Mouse (Mus musculus): ENCODE results near the gene Slc7a11. TPM values are rescaled to one million over a fixed set of nuclear protein-coding genes. Genes with fewer than 3 reads are reported as not detected.

Gene Slc7a11
- polyA plus RNA-seq, 1 experiment, result 2.1 TPM

DNA sequence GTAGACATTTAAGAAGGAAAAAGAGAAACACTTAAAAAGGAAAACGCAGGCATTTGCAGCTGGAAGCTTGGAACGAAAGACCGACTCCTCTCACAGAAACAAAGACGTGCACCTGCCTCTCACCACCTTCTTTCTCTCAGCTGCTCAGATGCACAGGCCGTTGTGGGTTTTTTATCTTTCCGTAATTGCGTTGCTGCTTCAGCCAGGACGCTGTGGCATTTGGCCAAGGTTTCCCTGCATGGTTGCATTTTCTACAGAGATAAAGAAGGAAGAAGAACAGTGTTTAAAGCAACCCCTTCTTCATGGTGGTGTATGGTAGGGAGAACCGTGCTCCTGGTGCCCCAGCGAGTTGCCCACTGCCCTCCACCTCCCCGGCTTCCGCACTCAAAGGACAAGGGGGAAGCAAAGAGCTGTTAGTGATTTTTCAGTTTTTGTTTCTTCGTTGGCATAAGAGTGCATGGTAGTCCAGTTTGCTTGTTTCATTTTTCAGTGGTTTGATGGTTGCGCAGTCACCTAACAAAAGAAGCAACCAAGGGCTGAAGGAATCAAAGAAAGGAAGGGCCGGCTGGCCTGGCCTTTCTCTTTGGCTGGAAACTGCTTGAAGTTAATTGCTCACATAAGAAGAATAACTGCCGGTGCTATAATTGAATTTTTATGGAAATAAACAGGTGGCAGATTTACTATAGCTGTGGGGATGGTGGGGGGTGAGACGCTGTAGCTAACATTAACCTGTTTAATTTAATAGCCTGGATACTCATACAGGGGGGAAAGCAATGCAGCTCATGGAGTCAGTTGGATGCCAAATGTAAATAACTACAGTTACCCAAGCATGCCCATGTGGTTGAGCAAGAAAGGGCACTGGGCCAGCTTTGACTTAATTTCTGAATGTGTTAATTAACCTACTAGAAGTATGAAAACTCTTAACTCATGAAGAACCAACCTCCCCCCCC lies 143.1 kb downstream of the Slc7a11 start:
- H3K4me3 ChIP-seq (replicated peaks; ENCODE audit: extremely low read depth, low read depth, low read length), result no peak overlapping the region
- 85% methylated on average over 17 of the region's 17 CpGs for WGBS
- TF ChIP-seq CTCF (IDR thresholded peaks at IDR 0.05; ENCODE audit: insufficient read depth, low read length), result no peak
- no peak for TF ChIP-seq POLR2A (IDR thresholded peaks at IDR 0.05; ENCODE audit: borderline replicate concordance, extremely low read depth, low read depth, low read length)
- H3K4me1 ChIP-seq (ENCODE audit: control insufficient read depth, insufficient read depth, low read length), result no peaks in the 10 kb centered on the region
- DNase-seq, result no peak

DNA sequence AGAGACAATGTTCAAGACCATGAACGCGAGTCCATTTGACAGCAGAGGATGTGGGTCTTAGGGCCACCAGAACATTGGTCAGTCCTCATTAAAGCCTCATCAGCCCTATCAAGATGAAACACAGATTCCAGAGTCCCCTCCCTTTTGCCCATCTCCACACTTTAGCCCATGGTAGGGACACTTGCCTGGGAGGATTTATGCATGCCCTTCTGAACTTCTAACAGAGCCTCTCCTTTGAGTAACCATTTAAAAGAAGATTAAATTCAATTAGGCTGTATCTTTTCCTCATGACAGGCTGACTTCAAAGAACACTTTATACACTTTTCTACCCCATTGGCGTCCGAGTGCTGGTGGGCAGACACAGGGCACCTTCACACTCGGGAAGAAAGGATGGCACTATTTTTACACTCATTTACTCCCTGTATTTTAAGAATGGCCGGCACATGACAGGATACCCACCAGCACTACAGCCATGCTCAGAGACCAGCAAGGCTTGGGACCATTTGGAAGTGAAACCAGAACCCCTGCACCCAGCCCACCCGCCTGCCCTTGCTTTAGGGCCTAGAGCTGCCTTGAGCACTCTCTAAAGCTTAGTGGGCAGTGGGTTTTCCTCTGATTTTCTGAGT lies 144.9 kb downstream of the Slc7a11 start:
- WGBS, result 77% methylated on average over 7 of the region's 7 CpGs
- no peak for DNase-seq
- TF ChIP-seq POLR2A (IDR thresholded peaks at IDR 0.05; ENCODE audit: borderline replicate concordance, extremely low read depth, low read depth, low read length), result no peak
- TF ChIP-seq CTCF (IDR thresholded peaks at IDR 0.05; ENCODE audit: insufficient read depth, low read length), result no peak
- no peak overlapping the region for H3K4me3 ChIP-seq (replicated peaks; ENCODE audit: extremely low read depth, low read depth, low read length)
- H3K4me1 ChIP-seq (ENCODE audit: control insufficient read depth, insufficient read depth, low read length), result no peaks in the 10 kb centered on the region

DNA sequence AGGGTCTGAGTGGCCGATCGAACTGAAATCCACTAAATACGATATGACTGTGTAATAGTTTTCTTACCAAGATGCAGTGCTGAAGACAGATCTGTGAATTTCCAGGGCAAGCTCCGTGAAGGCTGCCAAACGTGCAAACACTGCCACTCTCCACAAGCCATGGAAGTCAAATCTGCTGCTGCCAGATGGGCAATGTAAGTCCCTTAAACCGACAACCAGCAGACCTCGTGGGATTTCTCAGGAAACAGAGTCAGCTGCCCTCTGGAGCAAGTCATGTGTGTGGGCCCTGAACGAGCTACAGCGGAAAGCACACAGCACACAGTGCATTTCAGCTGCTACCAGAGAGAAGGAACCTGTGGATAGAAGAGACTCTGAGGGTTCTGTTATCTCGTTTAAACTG lies 146.5 kb downstream of the Slc7a11 start:
- no peaks in the 10 kb centered on the region for H3K4me1 ChIP-seq (ENCODE audit: control insufficient read depth, insufficient read depth, low read length)
- DNase-seq, result no peak
- WGBS, result 60% methylated on average over 10 of the region's 10 CpGs
- H3K4me3 ChIP-seq (replicated peaks; ENCODE audit: extremely low read depth, low read depth, low read length), result no peak overlapping the region
- TF ChIP-seq CTCF (IDR thresholded peaks at IDR 0.05; ENCODE audit: insufficient read depth, low read length), result no peak
- TF ChIP-seq POLR2A (IDR thresholded peaks at IDR 0.05; ENCODE audit: borderline replicate concordance, extremely low read depth, low read depth, low read length), result no peak

DNA sequence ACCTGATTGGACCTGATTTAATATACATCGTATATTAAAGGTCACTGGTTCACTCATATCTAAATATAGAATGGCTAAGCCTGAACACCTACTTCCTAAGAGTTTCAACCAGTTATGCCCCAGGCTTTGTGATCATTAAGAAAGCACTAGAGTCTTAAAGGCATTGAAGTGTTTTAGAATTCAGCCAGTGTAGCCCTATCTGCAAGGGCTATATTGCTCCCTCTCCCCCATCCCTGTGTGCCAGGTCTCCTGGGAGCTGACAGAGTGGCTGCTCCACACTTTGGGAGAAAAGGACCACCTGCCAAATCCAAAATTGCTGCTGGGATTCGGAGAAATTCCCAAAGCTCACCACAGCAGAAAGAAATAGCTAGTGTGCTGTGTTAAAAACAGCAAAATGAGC lies 168.4 kb downstream of the Slc7a11 start:
- Histone ChIP-seq H3K4me1 (ENCODE audit: control insufficient read depth, insufficient read depth, low read length) (no peaks in the 10 kb centered on the region), H3K4me3 (replicated peaks; ENCODE audit: extremely low read depth, low read depth, low read length) (no peak overlapping the region)
- no peak for TF ChIP-seq POLR2A (IDR thresholded peaks at IDR 0.05; ENCODE audit: borderline replicate concordance, extremely low read depth, low read depth, low read length)
- no peak for TF ChIP-seq CTCF (IDR thresholded peaks at IDR 0.05; ENCODE audit: insufficient read depth, low read length)
- no peak for DNase-seq
- 68% methylated on average over 2 of the region's 2 CpGs for WGBS

DNA sequence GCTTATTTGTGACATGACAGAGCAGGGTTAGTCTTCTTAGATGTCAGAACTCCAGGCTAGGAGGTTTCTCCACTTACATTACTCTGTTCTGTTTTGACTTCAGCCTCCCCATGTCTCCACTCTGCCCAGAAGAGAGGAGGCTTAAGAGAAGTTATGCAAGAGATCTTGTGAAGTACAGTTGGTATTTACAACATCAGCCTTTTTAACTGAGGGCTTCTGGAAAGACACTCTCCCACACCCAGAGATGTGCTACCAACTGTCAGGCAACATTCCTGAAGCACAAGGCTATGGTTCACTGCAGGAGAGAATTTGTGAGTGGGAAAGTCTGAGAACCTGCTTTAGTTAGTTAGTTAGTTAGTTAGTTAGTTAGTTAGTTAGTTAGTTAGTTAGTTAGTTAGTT lies 171.2 kb downstream of the Slc7a11 start:
- Histone ChIP-seq H3K4me1 (ENCODE audit: control insufficient read depth, insufficient read depth, low read length) (no peaks in the 10 kb centered on the region), H3K4me3 (replicated peaks; ENCODE audit: extremely low read depth, low read depth, low read length) (no peak overlapping the region)
- no peak for TF ChIP-seq CTCF (IDR thresholded peaks at IDR 0.05; ENCODE audit: insufficient read depth, low read length)
- no peak for TF ChIP-seq POLR2A (IDR thresholded peaks at IDR 0.05; ENCODE audit: borderline replicate concordance, extremely low read depth, low read depth, low read length)
- no peak for DNase-seq

DNA sequence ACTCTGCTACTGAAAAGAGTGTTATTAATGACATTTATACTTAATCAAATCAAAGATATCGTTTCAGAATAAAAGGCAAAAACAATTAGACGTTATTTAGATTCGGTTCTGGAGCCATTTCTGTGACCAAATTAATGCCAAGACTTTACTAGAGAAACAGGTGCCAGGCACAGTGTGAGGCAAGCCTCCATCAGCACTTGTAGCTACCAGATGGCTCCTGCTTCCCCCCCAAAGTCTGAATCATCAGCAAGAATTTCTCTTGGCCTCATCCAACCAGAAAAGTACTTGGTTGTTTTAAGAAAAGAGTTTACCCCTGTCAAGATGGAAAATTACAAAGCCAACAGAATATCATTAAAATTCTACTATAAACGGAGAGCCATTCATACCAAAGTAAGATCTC lies 173.7 kb downstream of the Slc7a11 start:
- no peak for DNase-seq
- WGBS, result 80% methylated on average over 4 of the region's 4 CpGs
- no peaks in the 10 kb centered on the region for H3K4me1 ChIP-seq (ENCODE audit: control insufficient read depth, insufficient read depth, low read length)
- TF ChIP-seq CTCF (IDR thresholded peaks at IDR 0.05; ENCODE audit: insufficient read depth, low read length), result no peak
- no peak for TF ChIP-seq POLR2A (IDR thresholded peaks at IDR 0.05; ENCODE audit: borderline replicate concordance, extremely low read depth, low read depth, low read length)
- no peak overlapping the region for H3K4me3 ChIP-seq (replicated peaks; ENCODE audit: extremely low read depth, low read depth, low read length)

DNA sequence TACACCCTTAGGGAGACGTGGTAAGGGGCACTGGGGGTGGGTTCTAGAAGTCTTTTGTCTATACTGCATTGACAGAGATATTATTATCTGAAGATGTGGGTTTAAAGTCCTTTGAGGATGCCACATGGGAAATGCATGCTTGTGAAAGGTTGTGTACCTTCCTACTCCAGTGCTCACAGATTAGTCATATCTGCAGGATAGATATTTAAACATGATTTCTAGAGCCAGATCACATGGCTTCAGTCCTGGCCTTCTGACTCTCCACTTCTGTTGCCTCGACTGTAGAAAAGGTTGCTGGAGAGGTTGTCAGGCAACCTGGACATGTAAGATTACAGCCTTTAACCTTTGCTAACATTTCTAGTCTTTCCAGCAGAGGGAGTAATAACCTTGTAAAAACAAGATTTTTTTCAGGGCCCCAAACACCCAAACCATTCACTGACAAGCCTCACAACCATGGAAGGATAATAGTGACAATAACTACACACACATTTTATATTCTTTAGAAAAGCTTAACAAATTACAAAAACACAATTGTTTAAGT lies 180.8 kb downstream of the Slc7a11 start:
- no peak for TF ChIP-seq CTCF (IDR thresholded peaks at IDR 0.05; ENCODE audit: insufficient read depth, low read length)
- TF ChIP-seq POLR2A (IDR thresholded peaks at IDR 0.05; ENCODE audit: borderline replicate concordance, extremely low read depth, low read depth, low read length), result no peak
- no peaks in the 10 kb centered on the region for H3K4me1 ChIP-seq (ENCODE audit: control insufficient read depth, insufficient read depth, low read length)
- WGBS, result 29% methylated on average over 2 of the region's 2 CpGs
- no peak overlapping the region for H3K4me3 ChIP-seq (replicated peaks; ENCODE audit: extremely low read depth, low read depth, low read length)
- DNase-seq, result no peak

DNA sequence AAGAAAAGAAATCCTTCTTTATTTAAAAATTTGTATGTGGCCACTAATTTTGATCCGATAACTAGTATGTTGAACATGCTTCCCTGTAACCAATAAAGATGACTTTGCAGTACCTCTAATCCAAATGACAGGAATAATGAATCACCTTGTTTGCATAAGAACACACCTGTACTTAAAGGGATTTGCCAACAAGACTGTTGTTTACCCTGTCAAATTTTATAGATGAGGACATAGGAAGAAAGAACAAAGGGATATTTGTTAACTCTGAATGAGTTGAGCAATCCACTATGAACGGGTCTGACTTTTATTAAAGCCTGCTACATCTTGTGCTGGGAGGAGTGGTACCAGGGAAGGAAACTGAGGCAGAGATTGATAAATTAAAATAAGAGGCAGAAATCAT lies 181.3 kb downstream of the Slc7a11 start:
- H3K4me3 ChIP-seq (replicated peaks; ENCODE audit: extremely low read depth, low read depth, low read length), result no peak overlapping the region
- 49% methylated on average over 2 of the region's 2 CpGs for WGBS
- no peak for DNase-seq
- TF ChIP-seq CTCF (IDR thresholded peaks at IDR 0.05; ENCODE audit: insufficient read depth, low read length) (no peak), POLR2A (IDR thresholded peaks at IDR 0.05; ENCODE audit: borderline replicate concordance, extremely low read depth, low read depth, low read length) (no peak)
- no peaks in the 10 kb centered on the region for H3K4me1 ChIP-seq (ENCODE audit: control insufficient read depth, insufficient read depth, low read length)

DNA sequence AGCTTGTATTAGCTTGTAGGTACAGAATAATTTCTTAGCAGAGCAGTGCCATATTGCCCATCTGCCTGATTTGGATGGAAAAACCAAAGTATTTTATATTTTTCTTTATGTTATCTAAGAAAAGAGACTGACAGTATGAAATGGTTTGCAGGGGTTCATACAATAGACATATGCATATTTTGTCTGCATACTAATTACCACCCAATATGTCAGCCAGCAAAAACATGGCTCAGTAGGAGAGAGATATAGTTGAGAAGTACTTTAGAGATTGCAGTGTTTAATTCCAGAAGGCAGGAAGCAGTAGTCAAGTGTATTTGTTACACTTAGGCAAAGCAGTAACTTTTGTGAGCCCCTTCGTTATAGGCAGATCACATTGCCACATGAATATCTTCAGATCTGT lies 182.7 kb downstream of the Slc7a11 start:
- Histone ChIP-seq H3K4me3 (replicated peaks; ENCODE audit: extremely low read depth, low read depth, low read length) (no peak overlapping the region), H3K4me1 (ENCODE audit: control insufficient read depth, insufficient read depth, low read length) (no peaks in the 10 kb centered on the region)
- WGBS, result 78% methylated on average over 1 of the region's 1 CpGs
- TF ChIP-seq POLR2A (IDR thresholded peaks at IDR 0.05; ENCODE audit: borderline replicate concordance, extremely low read depth, low read depth, low read length) (no peak), CTCF (IDR thresholded peaks at IDR 0.05; ENCODE audit: insufficient read depth, low read length) (no peak)
- no peak for DNase-seq
